Comparison of ENCODE assay signal across 12 mouse cellular contexts in genomic region chr1:43776106-43776505, GRCm38 (mm10). TPM values are rescaled to one million over a fixed set of nuclear protein-coding genes. Genes with fewer than 3 reads are reported as not detected.
A peak's percentile ranks its signal among the peaks of the same experiment; 100 is the strongest.
DNase-seq lines count a peak whose midpoint lies in the region; ATAC-seq and TF ChIP-seq lines count a peak whose summit lies in the region.
"Had no signal": no experiment of that assay in that cellular context is flagged by ENCODE, and none has a peak within 500 bp of the region (broad histone marks: within the 10 kb centered on the region; RNA-seq: fewer than 3 reads in every experiment).

No protein-coding gene starts in this region.

- H3K4me3 ChIP-seq in kidney, adult 2 months (ENCODE audit: insufficient read depth, low read depth, low read length): no peak overlapping the region
- no peak overlapping the region for H3K4me3 ChIP-seq in hindbrain, embryonic 11.5 days (ENCODE audit: low read depth, low read length)
- H3K4me3 ChIP-seq: liver, embryonic 15.5 days had no signal

- ATAC-seq in hindbrain, embryonic 11.5 days (ENCODE audit: low FRiP score): no peak

- no peaks in the 10 kb centered on the region for H3K9me3 ChIP-seq in hindbrain, embryonic 11.5 days (ENCODE audit: control insufficient read depth, low read length)
- H3K9me3 ChIP-seq: liver, embryonic 15.5 days had no signal

- no peak overlapping the region for H3K27ac ChIP-seq in kidney, adult 2 months (ENCODE audit: insufficient read depth, low read depth, low read length)
- no peak overlapping the region for H3K27ac ChIP-seq in hindbrain, embryonic 11.5 days (ENCODE audit: low read depth, low read length)
- H3K27ac ChIP-seq: liver, embryonic 15.5 days had no signal

- 66% methylated on average over 3 of the region's 3 CpGs for WGBS in kidney, adult 2 months
- 95% methylated on average over 3 of the region's 3 CpGs for WGBS in hindbrain, embryonic 11.5 days

- no peaks in the 10 kb centered on the region; the same call in 1 of the 2 replicates for H3K36me3 ChIP-seq in kidney, adult 2 months (ENCODE audit: control insufficient read depth, insufficient read depth, low read length)
- H3K36me3 ChIP-seq in hindbrain, embryonic 11.5 days (ENCODE audit: control insufficient read depth, insufficient read depth, low read length): no peaks in the 10 kb centered on the region

- no peaks in the 10 kb centered on the region for H3K4me1 ChIP-seq in kidney, adult 2 months (ENCODE audit: control insufficient read depth, insufficient read depth, low read length)
- no peaks in the 10 kb centered on the region for H3K4me1 ChIP-seq in hindbrain, embryonic 11.5 days (replicated peaks; ENCODE audit: control insufficient read depth, insufficient read depth, low read length)
- H3K4me1 ChIP-seq: liver, embryonic 15.5 days had no signal

- no peak overlapping the region for H3K9ac ChIP-seq in hindbrain, embryonic 11.5 days (ENCODE audit: low read depth, low read length)
- H3K9ac ChIP-seq: liver, embryonic 15.5 days had no signal

- TF ChIP-seq CTCF in kidney, adult 2 months (conservative IDR thresholded peaks at IDR 0.05; ENCODE audit: insufficient read depth, insufficient read length, low read depth, low read length): no peak

- TF ChIP-seq POLR2A in kidney, adult 2 months (IDR thresholded peaks at IDR 0.05; ENCODE audit: low read depth, low read length): no peak

- H3K27me3 ChIP-seq in kidney, adult 2 months (replicated peaks; ENCODE audit: control insufficient read depth, insufficient read depth, low read length): no peaks in the 10 kb centered on the region
- no peaks in the 10 kb centered on the region for H3K27me3 ChIP-seq in hindbrain, embryonic 11.5 days (ENCODE audit: control insufficient read depth, insufficient read depth, low read length)
- H3K27me3 ChIP-seq: liver, embryonic 15.5 days had no signal

- no peak overlapping the region for H3K4me2 ChIP-seq in hindbrain, embryonic 11.5 days (replicated peaks; ENCODE audit: low read depth, low read length)
- H3K4me2 ChIP-seq: liver, embryonic 15.5 days; midbrain, embryonic 11.5 days had no signal

- DNase-seq in adrenal gland, adult (ENCODE audit: inconsistent age in 2 of 2, low spot score in 1 of 2): peak; percentile 54 to 68
- no peak for DNase-seq in adrenal gland, postnatal 4 days (ENCODE audit: low spot score in 2 of 2)
- DNase-seq in kidney, adult 2 months: peak; percentile 24
- no peak for DNase-seq in kidney, adult 18-20 months
- peak; percentile 15 to 27 for DNase-seq in adrenal gland, adult 18-20 months (ENCODE audit: low spot score in 2 of 2)
- DNase-seq in cerebellum, postnatal 25 days: peak; percentile 44 to 69
- no peak for DNase-seq in hindbrain, embryonic 11.5 days (ENCODE audit: low spot score)
- DNase-seq in retina, embryonic 14.5 days (ENCODE audit: low spot score): no peak
- DNase-seq: right cerebral cortex, postnatal 14 days had no signal

RNA-seq across cellular contexts. Expression of gene 1500015O10Rik, which starts 45.7 kb away (rescaled TPM):
- total RNA-seq in adrenal gland, postnatal 4 days (2021): 10 to 100 TPM; 56.9 to 57.7 TPM
- 1.2 and 1.5 TPM in 2 replicates for polyA plus RNA-seq in kidney, adult 2 months (2012; rRNA removed)
- total RNA-seq in adrenal gland, adult 18-20 months (2021): 100 to 1,000 TPM; 185 to 244 TPM
- 5.7 and 6.3 TPM in 2 replicates for polyA plus RNA-seq in hindbrain, embryonic 11.5 days (2014; fragmentation: Nextera tagmentation; extraction: Ambion mirVana)
- total RNA-seq: hematopoietic stem cell, adult 5-6 weeks had no signal

RNA-seq across cellular contexts. Expression of gene Uxs1, which starts 51.5 kb away (rescaled TPM):
- 10 to 100 TPM; 40.6 to 41.6 TPM for total RNA-seq in adrenal gland, postnatal 4 days (2021)
- polyA plus RNA-seq in kidney, adult 2 months (2012; rRNA removed): 25.0 and 26.9 TPM in 2 replicates
- total RNA-seq in adrenal gland, adult 18-20 months (2021): 10 to 100 TPM; 48.0 to 59.3 TPM
- 17.6 and 21.7 TPM in 2 replicates for polyA plus RNA-seq in hindbrain, embryonic 11.5 days (2014; fragmentation: Nextera tagmentation; extraction: Ambion mirVana)

Comparison
In these comparisons a context has a peak if more than half of its experiments do, and no peak if none do; other contexts are left out.
1. DNase-seq: peak in adrenal gland, adult (2 of 2), kidney, adult 2 months (single experiment), adrenal gland, adult 18-20 months (2 of 2) and cerebellum, postnatal 25 days (2 of 2); none in adrenal gland, postnatal 4 days (0 of 2), kidney, adult 18-20 months (single experiment), hindbrain, embryonic 11.5 days (single experiment) and retina, embryonic 14.5 days (single experiment).